Comparison of ENCODE assay signal across 9 mouse cellular contexts in genomic region chr12:40842251-40842988, GRCm38 (mm10).
DNase-seq lines count a peak whose midpoint lies in the region; ATAC-seq and TF ChIP-seq lines count a peak whose summit lies in the region.
"Had no signal": no experiment of that assay in that cellular context is flagged by ENCODE, and none has a peak within 500 bp of the region (broad histone marks: within the 10 kb centered on the region; RNA-seq: fewer than 3 reads in every experiment).

No protein-coding gene starts in this region.

- peaks cover 12% of the 10 kb centered on the region; the same call in 1 of the 2 replicates for H3K36me3 ChIP-seq in midbrain, postnatal 0 days (ENCODE audit: insufficient read depth, low read length)

- no peak overlapping the region for H3K9ac ChIP-seq in midbrain, postnatal 0 days (replicated peaks; ENCODE audit: low read length, poor library complexity, severe bottlenecking)

- TF ChIP-seq CTCF in midbrain, postnatal 0 days (IDR thresholded peaks at IDR 0.05): peak; percentile 77

- H3K27me3 ChIP-seq in midbrain, postnatal 0 days (ENCODE audit: insufficient read depth, low read length): no peaks in the 10 kb centered on the region

- WGBS in midbrain, postnatal 0 days: 68% methylated on average over 10 of the region's 10 CpGs

- 0 out of 2 replicates have a peak, but pooled peaks cover 4% of the 10 kb centered on the region for H3K4me1 ChIP-seq in midbrain, postnatal 0 days (ENCODE audit: insufficient read depth, low read length)

- H3K27ac ChIP-seq in midbrain, postnatal 0 days (ENCODE audit: low read depth, low read length): no peak overlapping the region

- no peaks in the 10 kb centered on the region for H3K9me3 ChIP-seq in midbrain, postnatal 0 days (ENCODE audit: low read length)

- intact Hi-C loops in left cerebral cortex, postnatal 36 days (cut with DNase I): loop anchor here (2.0 to 10.0 kb wide), 3 partner anchors 262 to 642 kb away; no protein-coding TSS in a partner anchor

- peak; percentile 19 for DNase-seq in cerebellum, adult 9-10 months
- DNase-seq in cerebellum, postnatal 36 days: no peak
- peak; percentile 34 for DNase-seq in left cerebral cortex, adult 11 months (ENCODE audit: low spot score)
- DNase-seq in left cerebral cortex, postnatal 36 days (ENCODE audit: low spot score in 2 of 2): no peak
- peak; percentile 65 for DNase-seq in c-Kit-positive CD71-positive TER-119-positive erythroid progenitor cells, embryonic 14.5 days (ENCODE audit: low spot score)
- peak; percentile 66 for DNase-seq in midbrain, postnatal 0 days (ENCODE audit: low spot score)
- no peak for DNase-seq in spleen, postnatal 14 days (ENCODE audit: low spot score in 2 of 2)
- no peak for DNase-seq in urinary bladder, postnatal 36 days (ENCODE audit: low spot score in 2 of 2)
- DNase-seq: kidney, postnatal 36 days had no signal

- H3K4me3 ChIP-seq in midbrain, postnatal 0 days (ENCODE audit: low read depth, low read length): no peak overlapping the region

- H3K4me2 ChIP-seq in midbrain, postnatal 0 days (ENCODE audit: low read depth, low read length, poor library complexity, severe bottlenecking): no peak overlapping the region

- ATAC-seq in midbrain, postnatal 0 days (ENCODE audit: low FRiP score): no peak

Comparison
In these comparisons a context has a peak if more than half of its experiments do, and no peak if none do; other contexts are left out.
1. DNase-seq: peak in cerebellum, adult 9-10 months (single experiment), left cerebral cortex, adult 11 months (single experiment), c-Kit-positive CD71-positive TER-119-positive erythroid progenitor cells, embryonic 14.5 days (single experiment) and midbrain, postnatal 0 days (single experiment); none in cerebellum, postnatal 36 days (0 of 2), left cerebral cortex, postnatal 36 days (0 of 2), spleen, postnatal 14 days (0 of 2) and urinary bladder, postnatal 36 days (0 of 2).